Mouse (Mus musculus) left cerebral cortex, adult 18-20 months (tissue): Measurements from ENCODE around the gene Ewsr1. TPM values are rescaled to one million over a fixed set of nuclear protein-coding genes. Genes with fewer than 3 reads are reported as not detected.

Experiments
- DNase-seq, 2 experiments: peaks; one replicate each; pipeline ENCODE4 v3.0.0; 2021 to 2022; ENCODE audit warnings: low spot score in 2 of 2, mixed read lengths in 1 of 2
- total RNA-seq, 2 experiments: library from RNA; stranded (reverse); gene quantifications; 2 replicates each; pipeline ENCODE4 v1.2.3; 2021

Ewsr1 gene
- total RNA-seq, 2 experiments from 2014 or later = 265 to 298 TPM

DNA sequence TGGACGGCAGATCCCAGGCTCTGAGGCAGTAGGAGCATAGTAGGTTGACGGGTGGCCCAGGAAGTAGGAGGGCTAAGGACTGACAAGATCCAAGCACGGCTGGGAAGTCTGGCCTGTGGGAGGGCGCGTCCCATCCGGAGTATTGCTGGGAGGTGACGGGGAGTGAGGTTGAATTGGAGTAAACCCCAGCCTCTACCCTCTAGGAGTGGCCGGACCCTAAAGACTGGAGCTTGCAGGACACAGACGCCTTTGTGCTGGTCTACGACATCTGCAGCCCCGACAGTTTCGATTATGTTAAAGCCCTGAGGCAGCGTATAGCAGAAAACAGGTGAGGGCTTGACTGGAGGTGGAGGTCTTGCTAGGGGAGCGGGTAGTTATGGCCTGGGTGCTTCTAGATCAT, 39.8 kb downstream of the Ewsr1 start:
- DNase-seq = no peak

DNA sequence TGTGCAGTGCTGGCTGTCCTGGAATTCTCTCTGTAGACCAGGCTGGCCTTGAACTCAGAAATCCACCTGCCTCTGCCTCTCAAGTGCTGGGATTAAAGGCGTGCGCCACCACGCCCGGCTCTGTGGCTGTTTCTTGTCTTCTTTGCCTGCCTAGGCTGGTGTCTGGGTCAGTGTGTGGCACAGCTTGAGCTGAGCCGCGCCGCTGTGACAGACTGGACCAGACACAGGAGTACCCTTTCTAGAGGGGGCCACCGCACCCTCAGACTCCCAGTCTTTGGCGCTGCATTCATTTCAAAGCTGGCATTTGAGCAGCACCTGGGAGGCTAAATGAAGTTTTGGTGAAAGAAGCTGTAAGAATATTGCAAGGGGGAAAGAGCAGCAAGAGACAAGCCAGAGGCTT, 40.3 kb downstream of the Ewsr1 start:
- no peak for DNase-seq

DNA sequence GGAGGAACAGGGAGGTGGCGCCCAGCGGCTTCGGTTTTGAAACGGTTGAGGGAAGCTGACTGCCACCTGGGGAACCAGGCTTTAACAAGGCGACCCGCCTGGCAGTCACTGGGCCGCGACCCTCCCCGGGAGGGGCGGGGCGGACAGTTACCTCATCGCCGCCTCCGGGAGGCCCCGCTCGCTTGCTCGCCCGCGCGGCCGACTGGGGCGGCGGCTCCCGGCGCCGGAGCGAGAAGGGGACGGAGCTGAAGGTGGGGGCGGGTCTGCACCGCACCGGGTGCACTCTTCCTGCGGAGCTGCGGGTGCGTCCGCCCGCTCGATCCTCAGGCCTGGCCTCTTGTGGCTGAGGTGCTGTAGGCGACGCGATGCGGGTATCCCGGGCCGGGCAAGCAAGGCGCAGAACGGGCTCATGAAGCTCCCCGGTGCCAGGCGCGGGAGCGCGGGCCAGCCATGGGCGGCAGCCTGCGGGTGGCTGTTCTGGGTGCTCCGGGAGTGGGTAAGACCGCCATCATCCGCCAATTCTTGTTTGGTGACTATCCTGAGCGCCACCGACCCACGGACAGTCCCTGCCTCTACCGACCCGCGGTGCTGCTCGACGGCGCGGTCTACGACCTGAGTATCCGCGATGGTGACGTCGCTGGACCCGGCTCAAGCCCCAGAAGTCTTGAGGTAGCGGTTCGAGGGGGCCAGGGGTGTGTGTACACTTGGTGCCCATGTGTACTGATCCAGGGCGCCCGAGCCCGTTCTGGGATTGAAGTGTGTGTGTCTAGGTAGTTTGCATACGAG, 41.0 kb downstream of the Ewsr1 start, which contains the start of gene Rasl10a:
Gene Rasl10a (plus strand): TSS at position 273 of the 786 bp plus-strand sequence.
- DNase-seq = peak; percentile 44 to 64

DNA sequence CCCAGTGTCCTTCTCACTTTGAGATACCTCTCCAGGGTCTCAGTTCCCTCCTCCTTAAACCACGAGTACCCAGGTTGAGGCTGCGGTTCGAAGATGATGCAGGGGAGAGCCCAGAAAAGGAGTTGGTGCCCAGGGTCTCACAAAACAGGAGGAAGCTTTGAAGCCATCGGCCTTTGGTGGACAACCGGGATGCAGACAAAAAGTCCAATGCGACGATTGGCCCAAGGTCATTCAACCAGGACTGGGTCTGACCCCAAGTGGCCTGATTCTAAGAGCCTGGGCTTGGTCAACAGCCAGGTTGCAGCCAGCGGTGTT, 41.6 kb downstream of the Ewsr1 start:
- DNase-seq = no peak

DNA sequence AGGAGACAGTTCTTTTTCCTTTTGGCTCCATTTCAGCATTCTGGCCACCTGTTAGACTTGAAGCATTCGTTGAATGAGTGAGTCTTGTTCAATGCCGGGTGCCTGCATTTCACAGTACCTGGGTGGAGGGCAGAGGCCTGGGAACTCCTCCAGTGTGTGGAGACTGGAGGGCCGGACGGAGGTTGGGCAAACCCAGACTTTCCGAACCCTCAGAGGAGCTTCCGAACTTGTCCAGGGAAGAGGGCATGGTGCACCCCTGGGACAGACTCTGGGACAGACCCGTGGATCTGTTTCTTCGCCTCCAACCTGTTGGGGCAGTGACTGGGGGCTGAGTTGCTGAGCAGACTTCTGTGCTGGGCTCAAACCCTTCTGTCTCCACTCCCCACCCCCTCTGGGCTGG, 42.0 kb downstream of the Ewsr1 start:
- DNase-seq = no peak

DNA sequence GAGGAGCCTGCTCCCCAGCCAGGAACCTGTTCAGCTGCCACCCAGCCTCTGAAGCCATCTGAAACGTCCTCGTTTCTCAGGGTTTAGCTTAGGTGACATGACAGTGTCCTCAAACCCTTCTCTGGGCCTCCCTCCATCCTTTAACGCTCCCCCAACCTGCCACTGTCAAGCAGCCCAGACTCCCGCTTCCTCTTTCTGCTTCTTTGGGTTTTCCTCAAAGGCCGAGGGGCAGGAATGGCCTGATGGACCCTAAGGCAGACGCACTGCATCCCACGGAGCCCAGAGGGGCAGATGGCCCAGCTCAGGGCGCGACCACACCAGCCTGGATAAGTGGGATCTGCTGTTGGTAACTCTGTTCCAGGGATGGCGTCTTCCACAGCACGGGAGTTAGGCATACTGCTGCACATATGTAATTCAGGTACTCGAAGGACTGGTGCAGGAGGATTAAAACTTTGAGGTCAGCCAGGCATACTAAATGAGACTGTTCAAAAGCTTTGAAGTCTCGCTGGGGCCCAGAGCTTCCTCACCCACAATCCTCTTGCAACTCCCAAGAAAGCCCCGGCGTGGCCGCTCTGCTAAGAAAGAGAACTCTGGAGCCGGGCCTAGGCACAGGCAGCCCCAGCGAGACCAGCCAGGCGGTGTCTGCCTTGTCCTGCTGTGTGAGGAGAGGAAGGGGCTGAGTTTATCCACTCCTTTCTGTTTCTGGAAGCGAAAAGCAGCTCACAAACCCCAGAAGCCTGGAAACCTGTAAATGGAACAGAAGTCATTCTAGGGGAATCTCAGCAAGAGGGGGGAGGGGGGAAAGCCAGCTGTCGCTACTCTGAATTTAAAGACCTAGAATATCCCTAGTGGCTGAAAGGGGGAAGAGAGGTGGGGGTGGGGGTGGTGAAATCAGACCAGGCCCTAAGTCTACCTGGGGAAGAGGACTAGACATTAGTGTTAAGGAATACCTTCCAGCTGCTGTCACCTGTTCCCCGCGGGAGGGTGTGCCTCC, 42.8 kb downstream of the Ewsr1 start:
- peak in 1 of 2 experiments; percentile 18 for DNase-seq

DNA sequence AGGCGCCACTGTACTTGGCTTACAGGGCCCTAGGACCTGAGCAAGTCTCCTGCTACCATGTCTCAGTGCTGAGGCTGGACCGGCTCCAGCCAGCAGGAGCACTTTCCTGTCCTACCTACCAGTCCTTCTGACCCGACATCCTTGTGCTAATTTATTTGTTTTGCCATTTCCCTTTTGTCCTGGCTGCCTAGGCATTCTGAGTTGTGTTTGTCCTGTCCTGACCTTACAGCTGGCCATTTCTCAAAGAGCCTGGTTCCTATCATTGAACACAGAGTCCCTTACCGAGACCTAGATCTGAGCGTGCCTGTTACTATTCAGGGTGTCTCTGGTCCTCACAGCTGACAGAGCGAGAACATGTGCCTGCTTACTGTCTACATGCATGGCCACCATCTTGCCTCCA, 44.2 kb downstream of the Ewsr1 start:
- DNase-seq = no peak

DNA sequence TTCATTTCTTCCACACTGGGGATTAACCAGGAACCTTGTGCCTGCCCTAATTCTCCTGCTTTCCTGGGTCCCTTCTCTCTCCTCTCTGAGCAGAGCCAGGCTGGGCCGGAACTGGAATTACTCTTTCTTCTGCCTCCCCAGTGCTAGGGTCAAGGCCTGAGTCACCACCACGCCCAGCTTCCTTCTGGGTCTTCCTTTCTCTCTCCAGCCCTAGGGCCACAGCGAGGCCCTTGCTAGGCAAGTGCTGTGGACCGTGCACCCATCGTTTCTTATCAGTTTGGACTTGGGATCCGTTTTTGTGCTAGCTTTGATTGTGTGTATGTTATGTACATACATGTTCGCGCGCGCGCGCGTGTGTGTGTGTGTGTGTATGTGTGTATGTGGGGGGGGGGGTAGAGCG, 44.9 kb downstream of the Ewsr1 start:
- DNase-seq = no peak

DNA sequence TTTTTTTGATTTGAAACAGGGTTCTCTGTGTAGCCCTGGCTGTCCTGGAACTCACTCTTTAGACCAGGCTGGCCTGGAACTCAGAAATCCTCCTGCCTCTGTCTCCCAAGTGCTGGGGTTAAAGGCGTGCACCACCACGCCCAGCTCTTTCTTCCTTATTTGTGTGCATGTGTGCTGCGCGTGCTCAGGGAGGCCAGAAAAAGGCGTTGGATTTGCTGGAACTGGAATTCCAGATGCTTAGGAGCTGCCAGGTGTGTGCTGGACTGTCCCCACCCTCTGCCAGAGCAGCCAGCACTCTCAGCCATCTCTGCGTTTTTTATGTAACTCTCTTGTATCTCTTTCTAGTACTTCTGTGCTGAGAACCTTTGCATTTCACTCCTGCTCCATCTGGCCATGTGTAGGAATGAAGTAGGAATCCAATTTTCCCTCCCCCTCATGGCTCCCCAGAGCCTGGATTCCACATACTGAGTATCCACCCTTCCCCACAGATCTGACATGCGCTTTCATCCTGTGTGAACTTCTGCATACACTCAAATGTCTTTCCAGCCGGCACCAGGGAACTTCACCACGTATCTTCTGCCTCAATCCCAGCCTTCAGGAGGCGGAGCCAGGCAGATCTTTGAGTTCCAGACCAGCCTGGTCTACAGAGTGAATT, 46.7 kb downstream of the Ewsr1 start:
- peak; percentile 51 to 69 for DNase-seq

DNA sequence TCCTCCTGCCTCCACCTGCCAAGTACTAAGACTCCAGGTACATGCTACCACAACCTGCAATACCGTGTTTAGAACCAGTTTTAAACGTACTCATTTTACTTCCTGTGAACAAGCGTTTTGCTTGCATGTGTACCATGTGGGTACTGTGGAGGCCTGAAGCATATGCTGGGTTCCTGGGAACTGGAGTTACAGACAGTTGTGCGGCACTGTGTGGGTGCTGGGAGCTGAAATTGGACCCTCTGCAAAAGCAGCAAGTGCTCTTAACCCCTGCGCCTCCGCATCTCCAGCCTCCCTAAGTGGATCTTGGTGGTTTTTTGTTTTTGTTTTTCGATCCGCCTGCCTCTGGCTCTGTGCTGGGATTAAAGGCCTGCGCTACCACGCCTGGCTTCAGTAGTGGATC, 47.4 kb downstream of the Ewsr1 start:
- DNase-seq = no peak

DNA sequence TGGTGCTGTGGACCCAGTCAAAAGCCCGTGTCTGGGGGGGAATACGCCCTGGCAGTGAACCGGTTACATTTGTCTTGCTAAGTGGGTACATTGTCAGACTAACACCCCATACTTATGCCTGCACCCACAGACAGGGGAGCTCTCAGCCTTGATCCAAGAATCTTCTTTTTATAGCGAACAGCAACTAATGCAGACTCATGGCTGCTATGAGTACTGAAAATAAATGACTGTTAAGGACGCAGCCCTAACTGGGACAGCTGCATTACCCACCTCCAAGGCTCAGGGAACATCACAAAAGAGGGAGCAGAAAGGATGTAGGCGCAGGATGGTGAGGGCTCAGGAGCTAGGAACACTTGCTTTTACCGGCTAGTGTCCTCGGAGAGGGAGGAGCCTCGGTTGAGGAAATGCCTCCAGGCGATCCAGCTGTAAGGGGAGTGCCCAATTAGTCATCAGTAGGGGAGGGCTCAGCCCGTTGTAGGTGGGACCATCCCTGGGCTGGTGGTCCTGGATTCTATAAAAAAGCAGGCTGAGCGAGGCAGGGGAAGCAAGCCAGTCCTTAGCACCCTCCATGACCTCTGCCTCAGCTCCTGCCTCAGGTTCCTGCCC, 52.6 kb downstream of the Ewsr1 start:
- peak; percentile 53 to 55 for DNase-seq

DNA sequence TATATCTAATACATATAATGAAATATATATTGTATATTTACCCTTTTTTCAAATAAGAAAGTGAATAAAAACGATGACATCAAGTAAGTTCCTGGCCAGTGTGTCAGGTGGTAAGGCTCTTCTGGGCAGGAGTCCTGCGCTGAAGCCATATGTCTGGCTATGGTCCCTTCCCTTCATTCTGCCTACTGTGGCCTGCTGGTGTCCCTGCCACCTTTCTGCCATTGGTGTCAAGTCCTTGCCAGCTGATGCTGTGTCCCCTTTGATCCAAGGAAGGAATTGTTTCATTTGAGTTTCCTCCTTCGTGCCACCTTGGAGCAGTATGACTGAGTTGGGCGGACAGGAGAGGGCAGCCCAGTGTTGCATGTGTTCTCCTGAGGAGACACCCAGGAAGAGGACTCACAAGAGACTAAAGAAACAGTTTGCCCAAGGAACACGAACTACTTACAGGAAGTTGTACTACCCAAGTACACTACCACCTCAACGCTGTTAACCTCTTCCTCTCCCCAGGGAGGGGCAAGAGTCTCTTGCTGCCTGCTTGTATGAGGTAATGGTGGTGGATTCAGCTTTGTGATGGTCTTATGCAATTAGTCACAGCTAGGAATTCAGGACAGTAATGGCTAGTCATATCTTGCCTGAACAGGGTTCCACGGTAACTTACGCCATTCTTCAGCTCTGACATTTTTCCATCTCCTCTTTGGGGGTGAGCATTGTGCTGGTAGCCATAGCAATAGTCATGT, 56.3 kb downstream of the Ewsr1 start:
- DNase-seq = no peak

DNA sequence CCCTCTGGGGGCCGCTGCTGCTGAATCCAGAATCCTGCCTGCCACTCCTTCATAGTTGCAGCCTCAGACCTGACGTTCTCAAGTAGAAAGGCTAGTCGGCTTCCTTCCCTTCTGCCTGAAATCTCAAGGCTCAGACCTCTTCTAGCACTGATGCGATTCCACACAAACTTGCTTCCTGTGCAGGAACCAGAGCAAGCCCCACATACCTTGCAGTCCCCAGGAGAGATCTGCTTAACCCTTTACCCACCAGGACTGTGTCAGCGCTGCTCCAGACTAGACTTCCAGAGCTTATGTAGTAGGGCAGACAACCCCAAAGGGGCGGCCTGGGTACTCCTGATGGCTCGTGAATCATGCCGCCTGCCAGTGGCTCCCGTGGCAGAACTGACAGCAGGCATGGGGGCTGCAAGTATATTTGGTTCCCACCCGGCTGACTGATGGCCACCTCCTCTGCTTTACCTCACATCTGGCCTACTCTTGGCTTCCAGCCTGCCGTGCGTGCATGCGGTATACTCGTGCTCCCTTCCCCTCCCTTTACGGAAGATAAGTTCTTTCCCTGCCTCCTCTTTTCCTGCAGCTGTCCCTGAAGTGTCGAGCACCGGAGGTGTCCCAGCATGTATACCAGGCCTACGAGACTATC, 57.8 kb downstream of the Ewsr1 start:
- DNase-seq = peak; percentile 70 to 82

DNA sequence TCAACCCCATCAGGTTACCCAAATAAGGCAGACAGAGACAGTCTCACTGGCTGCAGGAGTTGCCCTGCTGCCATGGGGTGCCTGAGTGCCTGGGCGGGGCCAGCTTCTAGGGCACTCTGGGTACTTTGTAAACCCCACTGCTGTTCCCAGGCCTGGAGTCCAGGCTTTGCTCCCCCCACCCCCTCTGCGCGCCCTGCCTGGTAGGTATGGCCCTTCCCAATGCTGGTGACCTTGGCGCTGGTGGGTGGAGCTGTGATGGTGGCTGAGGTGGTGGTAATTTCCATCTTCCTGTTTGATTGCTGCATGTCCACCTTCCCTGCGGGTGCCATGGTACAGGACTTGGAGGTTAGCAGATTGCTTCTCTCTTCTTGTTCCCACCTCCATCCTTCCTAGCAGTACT, 58.5 kb downstream of the Ewsr1 start:
- DNase-seq = no peak

DNA sequence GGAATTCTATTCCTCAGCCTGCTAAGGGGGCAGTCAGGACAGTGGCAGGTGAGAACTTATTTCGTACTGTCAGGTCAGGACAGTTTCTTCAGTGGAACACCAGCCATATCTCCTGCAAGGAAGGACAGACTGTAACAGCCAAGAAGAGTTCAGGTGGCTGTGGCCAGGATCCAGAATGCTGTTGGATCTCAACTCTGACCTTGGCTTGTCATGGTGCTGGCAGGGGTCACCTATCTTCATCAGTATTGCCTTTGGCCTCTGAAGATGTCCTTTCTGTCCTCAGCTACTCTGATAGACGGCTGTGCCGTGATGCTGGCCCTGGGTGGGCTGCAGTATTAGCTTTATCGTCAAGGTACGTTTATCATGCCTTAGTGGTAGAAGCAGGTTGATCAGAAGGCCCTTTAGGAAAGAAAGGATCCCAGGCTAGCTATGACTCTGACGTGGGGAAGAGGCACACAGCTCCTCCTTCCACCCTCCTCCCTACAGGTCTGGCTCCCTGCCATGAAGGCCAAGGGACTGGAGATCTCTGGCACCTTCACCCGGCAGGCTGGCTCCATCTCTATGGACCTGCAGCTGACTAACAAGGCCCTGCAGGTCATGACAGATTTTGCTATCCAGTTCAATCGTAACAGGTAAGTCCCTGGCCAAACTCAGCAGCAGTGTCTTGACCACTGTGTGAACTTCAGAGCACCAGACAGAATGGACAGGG, 61.8 kb downstream of the Ewsr1 start:
- no peak for DNase-seq

DNA sequence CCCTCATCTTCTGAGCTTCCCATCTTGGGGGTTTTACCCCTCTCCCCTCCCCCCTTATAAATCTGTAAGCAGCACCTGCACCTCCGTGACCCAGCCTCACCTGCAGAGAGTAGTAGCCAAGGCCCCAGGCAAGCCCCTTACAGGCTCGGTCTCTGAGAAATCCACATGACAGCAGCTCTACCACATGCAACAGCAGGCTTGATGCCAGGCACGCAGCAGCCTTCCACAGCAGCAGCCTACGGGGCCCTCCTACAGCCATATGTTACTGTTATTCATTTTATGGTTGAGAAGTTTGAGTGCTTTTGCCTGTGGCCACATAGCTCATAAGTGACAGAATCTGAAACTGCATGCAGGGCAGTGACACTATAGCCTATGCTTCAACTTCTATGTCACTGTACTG, 63.6 kb downstream of the Ewsr1 start:
- peak; percentile 77 to 88 for DNase-seq

DNA sequence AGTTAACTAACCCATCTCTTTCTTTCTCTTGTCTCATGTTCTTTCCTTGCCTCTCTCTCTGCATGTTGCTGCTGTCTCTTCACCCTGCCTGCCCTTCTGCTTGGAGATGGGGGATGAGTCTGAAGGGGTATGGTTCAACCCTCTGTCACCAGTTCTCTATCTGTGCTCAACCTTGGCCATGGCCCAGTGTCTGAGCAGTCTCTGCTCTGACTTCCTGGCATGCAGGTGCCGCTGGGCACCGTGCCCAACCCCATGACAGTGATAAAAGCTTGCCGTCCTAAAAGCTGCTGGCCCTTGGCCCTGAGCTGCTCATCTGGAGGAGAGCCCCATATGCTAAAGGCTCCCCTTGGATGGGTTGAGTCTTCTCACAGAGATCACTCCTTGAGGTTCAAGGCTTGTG, 65.9 kb downstream of the Ewsr1 start:
- DNase-seq = no peak

DNA sequence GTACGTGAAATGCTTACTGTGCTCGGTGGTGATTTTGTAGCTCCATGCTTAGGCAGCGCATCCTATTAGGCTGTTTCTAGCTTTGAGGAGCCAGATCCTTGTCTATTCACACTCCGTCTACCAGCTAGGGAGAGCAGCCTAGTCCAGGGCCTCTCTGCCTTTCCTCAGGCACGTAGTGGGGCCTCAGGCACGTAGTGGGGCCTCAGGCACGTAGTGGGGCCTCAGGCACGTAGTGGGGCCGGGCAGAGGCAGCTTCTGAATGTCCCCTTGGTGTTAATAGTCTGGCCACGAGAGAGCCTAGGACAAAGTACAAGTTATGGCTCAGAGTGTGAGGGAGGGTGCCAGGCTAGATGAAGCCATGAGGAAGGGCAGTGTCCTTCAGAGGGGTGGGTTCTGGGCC, 66.4 kb downstream of the Ewsr1 start:
- no peak for DNase-seq

DNA sequence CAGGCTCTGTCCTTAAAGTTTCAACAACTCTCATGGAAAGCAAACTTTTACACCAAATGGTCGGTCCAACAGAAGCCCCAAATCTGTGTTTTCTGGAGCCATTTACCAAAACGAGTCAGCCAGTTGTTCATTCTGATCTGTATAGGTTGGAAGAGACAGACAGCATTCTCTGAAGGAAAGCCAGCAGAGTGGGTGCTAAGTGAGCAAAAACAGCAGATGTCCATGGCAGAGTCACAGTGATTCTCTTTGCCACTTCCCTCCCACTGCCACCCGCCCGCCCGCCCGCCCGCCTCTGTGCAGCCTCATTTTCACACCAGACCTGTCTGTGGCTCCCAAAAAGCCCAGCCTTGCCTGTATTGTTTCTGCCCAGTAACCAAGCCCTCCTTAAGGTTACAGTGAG, 70.8 kb downstream of the Ewsr1 start:
- DNase-seq = peak; percentile 51 to 71
